Comparison of ENCODE assay signal across 9 mouse cellular contexts in genomic region chr2:169825908-169826307, GRCm38 (mm10).
DNase-seq lines count a peak whose midpoint lies in the region; ATAC-seq and TF ChIP-seq lines count a peak whose summit lies in the region.
"Had no signal": no experiment of that assay in that cellular context is flagged by ENCODE, and none has a peak within 500 bp of the region (broad histone marks: within the 10 kb centered on the region; RNA-seq: fewer than 3 reads in every experiment).

No protein-coding gene starts in this region.

- no peaks in the 10 kb centered on the region for H3K36me3 ChIP-seq in kidney, embryonic 14.5 days (ENCODE audit: control insufficient read depth, insufficient read depth, low read length)
- H3K36me3 ChIP-seq in forebrain, postnatal 0 days (ENCODE audit: insufficient read depth), result no peaks in the 10 kb centered on the region
- no peaks in the 10 kb centered on the region for H3K36me3 ChIP-seq in hindbrain, embryonic 15.5 days
- no peaks in the 10 kb centered on the region for H3K36me3 ChIP-seq in limb, embryonic 15.5 days

- 28% methylated on average over 12 of the region's 12 CpGs for WGBS in kidney, embryonic 14.5 days
- 61% methylated on average over 12 of the region's 12 CpGs for WGBS in forebrain, postnatal 0 days
- 45% methylated on average over 12 of the region's 12 CpGs for WGBS in hindbrain, embryonic 15.5 days
- 55% methylated on average over 12 of the region's 12 CpGs for WGBS in limb, embryonic 15.5 days

- H3K9me3 ChIP-seq in kidney, embryonic 14.5 days (ENCODE audit: control insufficient read depth, low read length), result peaks cover 2% of the 10 kb centered on the region; the same call in 1 of the 2 replicates
- H3K9me3 ChIP-seq in forebrain, postnatal 0 days (ENCODE audit: low read length), result no peaks in the 10 kb centered on the region
- no peaks in the 10 kb centered on the region for H3K9me3 ChIP-seq in hindbrain, embryonic 15.5 days
- H3K9me3 ChIP-seq in limb, embryonic 15.5 days, result no peaks in the 10 kb centered on the region

- H3K27me3 ChIP-seq in kidney, embryonic 14.5 days (ENCODE audit: control insufficient read depth, insufficient read depth, low read length), result no peaks in the 10 kb centered on the region
- H3K27me3 ChIP-seq in forebrain, postnatal 0 days (ENCODE audit: insufficient read depth, low read length), result no peaks in the 10 kb centered on the region
- no peaks in the 10 kb centered on the region for H3K27me3 ChIP-seq in hindbrain, embryonic 15.5 days
- H3K27me3 ChIP-seq in limb, embryonic 15.5 days, result peaks cover 5% of the 10 kb centered on the region; the same call in 1 of the 2 replicates

- H3K27ac ChIP-seq in kidney, embryonic 14.5 days (ENCODE audit: low read depth, low read length), result peak overlapping the region; percentile 47; the same call in 1 of the 2 replicates
- H3K27ac ChIP-seq in forebrain, postnatal 0 days (ENCODE audit: low read depth, low read length), result peak overlapping the region; percentile 40; the same call in 1 of the 2 replicates
- peak overlapping the region; percentile 73 for H3K27ac ChIP-seq in hindbrain, embryonic 15.5 days (replicated peaks)
- no peak overlapping the region for H3K27ac ChIP-seq in limb, embryonic 15.5 days

- H3K9ac ChIP-seq in kidney, embryonic 14.5 days (ENCODE audit: low read depth, low read length), result no peak overlapping the region
- H3K9ac ChIP-seq in forebrain, postnatal 0 days, result no peak overlapping the region
- no peak overlapping the region for H3K9ac ChIP-seq in hindbrain, embryonic 15.5 days
- no peak overlapping the region for H3K9ac ChIP-seq in limb, embryonic 15.5 days

- DNase-seq in kidney, postnatal 14 days, result no peak
- DNase-seq in forebrain, postnatal 0 days, result no peak
- DNase-seq in urinary bladder, postnatal 14 days (ENCODE audit: low spot score), result no peak
- DNase-seq in urinary bladder, postnatal 4 days (ENCODE audit: low spot score in 2 of 2), result no peak
- DNase-seq: cerebellum, adult 9-10 months had no signal

- no peak for TF ChIP-seq CTCF in forebrain, postnatal 0 days (IDR thresholded peaks at IDR 0.05; ENCODE audit: low read depth)

- peaks cover 19% of the 10 kb centered on the region for H3K4me1 ChIP-seq in kidney, embryonic 14.5 days (ENCODE audit: control insufficient read depth, insufficient read depth, low read length)
- H3K4me1 ChIP-seq in forebrain, postnatal 0 days (ENCODE audit: insufficient read depth), result no peaks in the 10 kb centered on the region
- peaks cover 18% of the 10 kb centered on the region for H3K4me1 ChIP-seq in hindbrain, embryonic 15.5 days (replicated peaks)
- peaks cover 12% of the 10 kb centered on the region for H3K4me1 ChIP-seq in limb, embryonic 15.5 days

- H3K4me3 ChIP-seq in kidney, embryonic 14.5 days (ENCODE audit: low read length), result no peak overlapping the region; the same call in 1 of the 2 replicates
- H3K4me3 ChIP-seq in forebrain, postnatal 0 days (ENCODE audit: low read depth, low read length), result no peak overlapping the region
- H3K4me3 ChIP-seq in hindbrain, embryonic 15.5 days, result no peak overlapping the region
- H3K4me3 ChIP-seq in limb, embryonic 15.5 days, result no peak overlapping the region

- peak overlapping the region; percentile 42 for H3K4me2 ChIP-seq in kidney, embryonic 14.5 days (replicated peaks; ENCODE audit: low read depth, low read length)
- peak overlapping the region; percentile 16 for H3K4me2 ChIP-seq in forebrain, postnatal 0 days (ENCODE audit: low read depth)
- H3K4me2 ChIP-seq in hindbrain, embryonic 15.5 days, result peak overlapping the region; percentile 32
- H3K4me2 ChIP-seq in limb, embryonic 15.5 days, result 0 out of 2 replicates have a peak overlapping the region, but pooled peaks have one; percentile 10

- ATAC-seq in kidney, embryonic 14.5 days (ENCODE audit: low FRiP score, low TSS enrichment), result peak; percentile 37; the same call in 1 of the 2 replicates
- no peak for ATAC-seq in forebrain, postnatal 0 days
- no peak for ATAC-seq in hindbrain, embryonic 15.5 days (ENCODE audit: low FRiP score, low read depth)
- ATAC-seq in limb, embryonic 15.5 days (ENCODE audit: insufficient number of reproducible peaks, low FRiP score, low TSS enrichment, low read depth), result no peak
- ATAC-seq: CD4-positive, CD25-positive, alpha-beta regulatory T cell, adult 4 months had no signal
